Mouse (Mus musculus): ENCODE results near the gene Nr2c2. TPM values are rescaled to one million over a fixed set of nuclear protein-coding genes. Genes with fewer than 3 reads are reported as not detected.

Gene Nr2c2
- polyA plus RNA-seq (2015; fragmentation: Nextera tagmentation; extraction: Ambion mirVana): 18.8 and 19.8 TPM in 2 replicates

GRCm38 (mm10) chr6:92091130-92091591 is at the start of gene Nr2c2:
Gene Nr2c2 (plus strand): TSS chr6:92091390.
- Histone ChIP-seq H3K9ac (peak within 1 kb of the TSS; percentile 97), H3K4me2 (peak within 1 kb of the TSS; percentile 75), H3K27ac (peak within 1 kb of the TSS; percentile 100), H3K36me3 (no peaks in the 10 kb centered on the region), H3K4me3 (replicated peaks) (peak within 1 kb of the TSS; percentile 99), H3K4me1 (peaks cover 38% of the 10 kb centered on the region), H3K9me3 (replicated peaks) (no peaks in the 10 kb centered on the region), H3K27me3 (no peaks in the 10 kb centered on the region)
- WGBS: under 1% methylated on average over 44 of the region's 58 CpGs
- ATAC-seq (replicated peaks; ENCODE audit: low FRiP score): peak; percentile 57

GRCm38 (mm10) chr6:92042055-92042454 is 49.1 kb upstream of the Nr2c2 start:
- H3K27me3 ChIP-seq: no peaks in the 10 kb centered on the region
- no peaks in the 10 kb centered on the region; the same call in 1 of the 2 replicates for H3K36me3 ChIP-seq
- H3K9me3 ChIP-seq (replicated peaks): no peaks in the 10 kb centered on the region
- H3K4me3 ChIP-seq (replicated peaks): no peak overlapping the region
- H3K27ac ChIP-seq: peak overlapping the region; percentile 29; the same call in 1 of the 2 replicates
- 65% methylated on average over 4 of the region's 4 CpGs for WGBS
- no peak for ATAC-seq (replicated peaks; ENCODE audit: low FRiP score)
- no peak overlapping the region for H3K4me2 ChIP-seq
- no peak overlapping the region for H3K9ac ChIP-seq
- H3K4me1 ChIP-seq: peaks cover 9% of the 10 kb centered on the region

GRCm38 (mm10) chr6:92042850-92043249 is 48.3 kb upstream of the Nr2c2 start:
- H3K4me1 ChIP-seq: peaks cover 9% of the 10 kb centered on the region
- 81% methylated on average over 1 of the region's 1 CpGs for WGBS
- H3K4me2 ChIP-seq: no peak overlapping the region
- no peak overlapping the region for H3K27ac ChIP-seq
- no peaks in the 10 kb centered on the region; the same call in 1 of the 2 replicates for H3K36me3 ChIP-seq
- no peak for ATAC-seq (replicated peaks; ENCODE audit: low FRiP score)
- H3K9ac ChIP-seq: no peak overlapping the region
- no peak overlapping the region for H3K4me3 ChIP-seq (replicated peaks)
- H3K27me3 ChIP-seq: no peaks in the 10 kb centered on the region
- no peaks in the 10 kb centered on the region for H3K9me3 ChIP-seq (replicated peaks)

- Histone ChIP-seq H3K4me3 (replicated peaks) (no peak overlapping the region), H3K9ac (no peak overlapping the region), H3K9me3 (replicated peaks) (no peaks in the 10 kb centered on the region), H3K4me2 (no peak overlapping the region), H3K27me3 (no peaks in the 10 kb centered on the region), H3K36me3 (peaks cover 19% of the 10 kb centered on the region; the same call in 1 of the 2 replicates), H3K27ac (no peak overlapping the region), H3K4me1 (0 out of 2 replicates have a peak, but pooled peaks cover 3% of the 10 kb centered on the region)
- WGBS: 52% methylated on average over 2 of the region's 2 CpGs
- no peak for ATAC-seq (replicated peaks; ENCODE audit: low FRiP score)
Observed at GRCm38 (mm10) chr6:92057768-92058167, 33.4 kb upstream of the Nr2c2 start.

- Histone ChIP-seq H3K9ac (no peak overlapping the region), H3K4me3 (replicated peaks) (no peak overlapping the region), H3K27me3 (no peaks in the 10 kb centered on the region), H3K36me3 (peaks cover 11% of the 10 kb centered on the region; the same call in 1 of the 2 replicates), H3K27ac (no peak overlapping the region), H3K4me2 (no peak overlapping the region), H3K9me3 (replicated peaks) (no peaks in the 10 kb centered on the region), H3K4me1 (0 out of 2 replicates have a peak, but pooled peaks cover 3% of the 10 kb centered on the region)
- ATAC-seq (replicated peaks; ENCODE audit: low FRiP score): no peak
- WGBS: 61% methylated on average over 5 of the region's 5 CpGs
Observed at GRCm38 (mm10) chr6:92061725-92062124, 29.5 kb upstream of the Nr2c2 start.

- WGBS: 79% methylated on average over 2 of the region's 2 CpGs
- no peak overlapping the region for H3K27ac ChIP-seq
- no peak overlapping the region for H3K9ac ChIP-seq
- H3K4me1 ChIP-seq: 0 out of 2 replicates have a peak, but pooled peaks cover 3% of the 10 kb centered on the region
- H3K9me3 ChIP-seq (replicated peaks): no peaks in the 10 kb centered on the region
- ATAC-seq (replicated peaks; ENCODE audit: low FRiP score): no peak
- no peak overlapping the region for H3K4me3 ChIP-seq (replicated peaks)
- H3K27me3 ChIP-seq: no peaks in the 10 kb centered on the region
- H3K36me3 ChIP-seq: peaks cover 7% of the 10 kb centered on the region; the same call in 1 of the 2 replicates
- no peak overlapping the region for H3K4me2 ChIP-seq
Observed at GRCm38 (mm10) chr6:92063452-92063851, 27.7 kb upstream of the Nr2c2 start.

GRCm38 (mm10) chr6:92064101-92064500 is 27.1 kb upstream of the Nr2c2 start:
- ATAC-seq (replicated peaks; ENCODE audit: low FRiP score): no peak
- no peaks in the 10 kb centered on the region for H3K27me3 ChIP-seq
- H3K9me3 ChIP-seq (replicated peaks): no peaks in the 10 kb centered on the region
- 0 out of 2 replicates have a peak, but pooled peaks cover 3% of the 10 kb centered on the region for H3K4me1 ChIP-seq
- H3K9ac ChIP-seq: no peak overlapping the region
- no peak overlapping the region for H3K4me3 ChIP-seq (replicated peaks)
- H3K27ac ChIP-seq: no peak overlapping the region
- 81% methylated on average over 10 of the region's 10 CpGs for WGBS
- H3K36me3 ChIP-seq: 0 out of 2 replicates have a peak, but pooled peaks cover 4% of the 10 kb centered on the region
- H3K4me2 ChIP-seq: no peak overlapping the region

- 56% methylated on average over 12 of the region's 12 CpGs for WGBS
- 0 out of 2 replicates have a peak, but pooled peaks cover 10% of the 10 kb centered on the region for H3K36me3 ChIP-seq
- ATAC-seq (replicated peaks; ENCODE audit: low FRiP score): no peak
Observed at GRCm38 (mm10) chr6:92065721-92066496, 25.3 kb upstream of the Nr2c2 start.

GRCm38 (mm10) chr6:92067146-92067790 is 23.9 kb upstream of the Nr2c2 start:
- no peak overlapping the region for H3K4me2 ChIP-seq
- no peak overlapping the region for H3K27ac ChIP-seq
- WGBS: 36% methylated on average over 16 of the region's 16 CpGs
- H3K9me3 ChIP-seq (replicated peaks): no peaks in the 10 kb centered on the region
- H3K4me1 ChIP-seq: no peaks in the 10 kb centered on the region
- H3K36me3 ChIP-seq: 0 out of 2 replicates have a peak, but pooled peaks cover 14% of the 10 kb centered on the region
- H3K4me3 ChIP-seq (replicated peaks): no peak overlapping the region
- no peak overlapping the region for H3K9ac ChIP-seq
- H3K27me3 ChIP-seq: peaks cover 4% of the 10 kb centered on the region; the same call in 1 of the 2 replicates
- peak; percentile 76 for ATAC-seq (replicated peaks; ENCODE audit: low FRiP score)

More at GRCm38 (mm10) chr6:92065721-92066496, 25.3 kb upstream of the Nr2c2 start:
- Histone ChIP-seq H3K27ac (no peak overlapping the region), H3K9me3 (replicated peaks) (no peaks in the 10 kb centered on the region), H3K27me3 (peaks cover 4% of the 10 kb centered on the region; the same call in 1 of the 2 replicates), H3K9ac (no peak overlapping the region), H3K4me2 (no peak overlapping the region), H3K4me3 (replicated peaks) (no peak overlapping the region), H3K4me1 (0 out of 2 replicates have a peak, but pooled peaks cover 3% of the 10 kb centered on the region)

- no peak for ATAC-seq (replicated peaks; ENCODE audit: low FRiP score)
- Histone ChIP-seq H3K9me3 (replicated peaks) (no peaks in the 10 kb centered on the region), H3K36me3 (0 out of 2 replicates have a peak, but pooled peaks cover 9% of the 10 kb centered on the region), H3K27ac (no peak overlapping the region), H3K4me1 (no peaks in the 10 kb centered on the region), H3K4me2 (no peak overlapping the region), H3K9ac (no peak overlapping the region), H3K27me3 (peaks cover 4% of the 10 kb centered on the region; the same call in 1 of the 2 replicates), H3K4me3 (replicated peaks) (no peak overlapping the region)
- 46% methylated on average over 15 of the region's 15 CpGs for WGBS
Observed at GRCm38 (mm10) chr6:92071121-92071839, 19.9 kb upstream of the Nr2c2 start.

- Histone ChIP-seq H3K4me1 (0 out of 2 replicates have a peak, but pooled peaks cover under 1% of the 10 kb centered on the region), H3K4me3 (replicated peaks) (no peak overlapping the region), H3K27me3 (no peaks in the 10 kb centered on the region), H3K27ac (no peak overlapping the region), H3K36me3 (no peaks in the 10 kb centered on the region), H3K9ac (no peak overlapping the region), H3K4me2 (no peak overlapping the region), H3K9me3 (replicated peaks) (no peaks in the 10 kb centered on the region)
- ATAC-seq (replicated peaks; ENCODE audit: low FRiP score): no peak
- WGBS: 92% methylated on average over 2 of the region's 2 CpGs
Observed at GRCm38 (mm10) chr6:92080730-92081129, 10.5 kb upstream of the Nr2c2 start.

All from kidney, embryonic 15.5 days (tissue).